Mouse (Mus musculus) Muller cell, postnatal 12 days (primary cell): ENCODE results near the gene B4galt2.

Experiments used
- DNase-seq: peaks from one replicate; pipeline ENCODE4 v3.0.0-alpha.2; 2015; ENCODE audit errors: inconsistent ontology term

B4galt2 gene

DNA sequence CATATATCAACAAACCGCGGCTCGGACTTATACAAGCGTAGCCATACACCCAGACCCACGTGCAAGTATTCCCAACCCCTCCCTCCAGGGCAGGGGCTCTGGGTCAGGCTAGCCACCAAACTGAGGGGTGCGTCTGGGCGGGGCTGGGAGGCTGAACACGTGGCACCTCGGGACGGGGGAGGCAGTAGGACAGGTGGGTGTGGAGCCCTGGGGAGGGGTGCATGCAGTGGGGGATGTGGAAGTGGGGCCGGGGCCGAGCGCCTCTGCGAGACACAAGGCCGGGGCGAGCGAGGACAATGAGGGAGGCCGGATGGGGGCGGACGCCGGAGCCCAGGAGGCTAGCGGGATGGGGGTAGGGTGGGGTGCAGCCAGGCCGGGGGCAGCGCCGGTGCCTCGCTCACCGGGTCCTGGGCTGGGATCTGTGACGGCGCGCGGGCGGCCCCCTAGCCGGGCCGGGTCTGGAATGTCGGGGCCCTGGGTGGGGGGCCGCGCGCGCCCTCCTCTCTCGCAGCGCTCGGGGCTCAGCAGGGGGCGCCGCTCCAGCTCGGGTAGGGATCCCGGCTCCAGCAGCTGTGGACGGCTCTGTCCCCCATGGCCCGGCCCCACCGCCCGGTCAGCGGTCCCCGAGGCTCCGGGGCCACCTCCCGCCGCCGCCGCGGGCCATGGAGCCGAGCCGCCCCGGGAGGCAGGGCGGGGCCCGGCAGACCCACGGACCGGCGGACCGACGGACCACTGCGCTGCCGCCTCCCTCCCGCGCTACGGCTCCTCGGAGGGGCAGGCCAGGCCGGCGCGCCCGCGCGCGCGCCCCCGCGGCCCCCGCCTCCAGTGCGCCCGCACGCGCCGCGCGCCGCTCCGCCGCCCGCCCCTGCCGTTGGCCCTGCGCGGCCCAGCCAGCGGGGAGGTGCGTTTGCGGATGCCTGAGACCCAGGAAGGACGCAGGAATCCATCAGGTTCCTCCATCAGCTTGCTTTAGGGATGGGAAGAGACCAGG is at the start of gene B4galt2:
Gene B4galt2, minus strand, starts transcription at position 787 of the 991 bp plus-strand sequence.
- peak; percentile 73 for DNase-seq

- DNase-seq: peak; percentile 71
These were observed 46.1 kb upstream of the B4galt2 start, which contains the start of gene Artn for GRCm38 (mm10) chr4:117929391-117929881. TSS of gene Artn (minus strand) at chr4:117929763.

DNA sequence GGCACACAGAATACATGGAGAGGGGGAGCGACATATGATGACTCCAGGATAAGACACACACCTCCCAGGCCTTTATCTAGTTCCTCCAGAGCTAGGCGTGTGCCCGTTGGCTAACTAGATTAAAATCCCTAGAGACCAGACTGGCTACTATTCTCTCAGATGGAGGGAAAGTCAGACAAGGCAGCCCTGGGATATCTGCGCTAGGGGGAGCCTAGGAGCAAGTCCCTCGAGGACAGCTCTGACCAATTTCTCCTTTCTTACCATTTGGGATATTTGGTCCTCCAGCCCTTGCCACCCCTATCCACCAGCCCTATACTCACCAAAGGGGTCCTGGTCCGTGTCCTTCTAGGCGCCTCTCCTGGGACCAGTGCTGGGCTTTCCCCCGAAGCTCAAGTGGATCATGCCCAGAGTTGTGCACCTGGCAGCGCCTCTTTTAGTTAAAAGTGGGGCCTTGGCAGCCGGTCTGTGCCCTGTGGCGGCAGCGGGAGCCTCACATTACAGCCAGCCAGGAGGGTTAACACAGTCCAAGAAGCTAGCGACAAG is 45.5 kb upstream of the B4galt2 start:
- DNase-seq: peak; percentile 75

GRCm38 (mm10) chr4:117928234-117928633 is 44.9 kb upstream of the B4galt2 start:
- peak; percentile 26 for DNase-seq

DNA sequence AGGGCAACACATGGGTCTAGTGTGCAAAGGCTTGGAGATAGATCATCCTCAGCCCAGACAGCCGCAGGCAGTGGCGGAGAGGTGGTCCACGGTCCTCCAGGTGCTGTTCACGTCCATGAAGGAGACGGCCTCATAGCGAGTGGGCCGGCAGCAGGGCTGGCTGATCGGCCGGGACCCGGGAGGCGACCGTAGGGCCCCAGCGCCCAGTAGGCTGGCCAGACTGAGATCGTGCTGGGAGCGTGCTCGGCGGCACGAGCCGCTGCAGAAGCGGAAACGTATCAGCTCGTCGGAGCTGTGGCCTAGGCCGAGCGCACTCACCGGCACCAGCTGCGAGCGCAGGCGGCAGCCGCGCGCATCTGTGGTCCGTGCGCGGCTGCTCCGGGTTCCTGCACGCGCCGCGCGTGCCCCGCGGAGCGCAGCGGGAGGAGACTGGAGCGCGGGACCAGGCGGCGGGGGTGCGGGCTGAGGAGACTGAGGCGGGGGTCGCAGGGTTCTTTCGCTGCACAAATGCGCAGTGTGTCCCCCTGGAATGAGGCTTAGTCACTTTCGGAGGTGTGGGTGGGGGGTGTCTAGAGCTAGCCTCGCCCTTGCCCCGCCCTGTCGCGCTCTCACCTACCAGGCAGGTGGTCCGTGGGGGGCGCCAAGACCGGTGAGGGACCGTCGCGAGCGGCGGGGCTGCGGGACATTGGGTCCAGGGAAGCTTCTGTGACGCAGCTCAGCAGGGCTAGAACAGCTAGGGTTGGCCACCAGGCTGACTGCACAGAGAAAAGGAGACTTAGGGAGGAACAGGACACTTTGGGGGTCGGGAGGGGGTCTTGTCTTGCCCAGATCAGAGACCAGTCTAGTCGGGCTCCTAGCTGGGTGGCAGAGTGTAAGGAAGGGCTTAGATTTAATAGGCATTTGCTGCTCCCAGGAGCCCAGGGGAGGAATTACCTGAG is 43.5 kb upstream of the B4galt2 start:
- DNase-seq: peak; percentile 40

DNA sequence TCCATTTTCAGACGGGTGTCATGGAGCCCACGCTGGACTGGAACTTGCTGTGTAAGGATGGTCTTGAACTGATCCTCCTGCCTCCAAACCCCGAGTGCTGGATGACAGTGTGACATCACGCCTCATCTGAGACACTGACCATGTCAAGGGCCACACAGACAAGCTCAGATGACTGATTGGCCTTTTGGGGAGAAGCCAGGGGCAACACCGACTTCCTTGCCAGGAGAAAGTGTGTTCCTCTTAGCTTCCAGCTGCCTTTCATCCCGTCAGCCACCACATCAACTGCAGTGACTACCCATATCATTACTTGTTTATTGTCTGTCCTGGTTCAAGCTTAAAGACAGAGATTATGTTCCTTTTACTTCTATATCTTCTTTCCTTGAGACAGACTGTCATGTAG is 41.6 kb upstream of the B4galt2 start:
- DNase-seq: no peak

- DNase-seq: no peak
These were observed 40.2 kb upstream of the B4galt2 start for GRCm38 (mm10) chr4:117923450-117923849.

DNA sequence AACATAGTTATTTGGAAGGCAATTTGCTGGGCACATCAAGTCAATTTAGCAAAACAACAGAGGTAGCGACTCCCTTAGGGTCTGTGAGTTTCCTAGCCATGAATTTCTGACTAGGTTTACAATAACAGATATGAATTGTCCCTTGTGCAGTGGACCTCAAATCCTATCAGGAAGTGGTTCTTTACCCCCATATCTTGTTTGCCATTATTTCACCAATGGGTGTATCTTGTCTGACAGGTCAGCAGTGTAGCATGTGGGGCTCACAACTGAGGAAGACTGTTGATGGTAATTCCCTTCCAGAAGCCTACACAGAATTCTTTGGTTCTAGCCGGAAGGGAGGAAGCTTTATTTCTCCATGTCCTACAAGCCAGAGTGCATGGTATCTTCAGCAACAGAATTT is 38.1 kb upstream of the B4galt2 start:
- DNase-seq: no peak

DNA sequence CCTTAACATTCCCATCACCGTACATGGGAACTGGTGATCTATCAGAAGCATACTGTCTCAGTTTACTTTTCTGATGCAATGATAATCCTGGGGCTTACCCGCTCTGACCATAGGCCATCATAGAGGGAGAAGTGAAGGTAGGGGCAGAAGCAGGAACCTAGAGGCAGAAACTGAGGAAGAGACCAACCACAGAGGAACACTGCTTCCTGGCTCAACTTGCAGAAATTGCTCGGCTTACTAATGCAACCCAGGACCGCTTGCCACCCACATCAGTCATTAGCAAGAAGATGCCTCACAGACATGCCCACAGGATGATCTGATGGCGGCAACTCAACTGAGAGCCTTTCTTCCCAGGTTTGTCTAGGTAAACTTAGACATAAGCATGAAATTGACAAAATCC is 35.5 kb upstream of the B4galt2 start:
- no peak for DNase-seq

DNA sequence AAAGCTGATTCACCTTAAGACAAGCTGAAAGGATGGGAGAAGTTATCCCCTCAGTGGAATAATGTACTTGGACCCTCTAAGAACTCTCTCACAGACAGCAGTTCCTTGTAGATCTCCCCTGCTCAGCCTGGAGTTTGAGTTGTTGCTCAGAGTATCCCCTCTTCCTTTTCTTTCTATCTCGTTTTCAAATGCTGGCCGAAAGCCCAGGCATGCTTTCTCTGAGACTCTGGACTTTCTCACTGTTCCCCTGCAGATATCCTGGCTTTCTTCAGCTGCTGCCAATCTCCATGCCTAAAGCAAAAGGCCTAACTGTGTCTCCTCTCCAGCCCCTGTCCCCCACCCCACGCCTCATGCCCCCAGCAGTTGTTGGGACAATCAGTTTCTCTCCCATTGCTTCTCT is 35.0 kb upstream of the B4galt2 start:
- DNase-seq: no peak

- no peak for DNase-seq
These were observed 34.6 kb upstream of the B4galt2 start for GRCm38 (mm10) chr4:117917847-117918246.

- DNase-seq: no peak
These were observed 34.1 kb upstream of the B4galt2 start for GRCm38 (mm10) chr4:117917402-117917801.

- no peak for DNase-seq
These were observed 33.1 kb upstream of the B4galt2 start for GRCm38 (mm10) chr4:117916386-117916785.

- no peak for DNase-seq
These were observed 32.3 kb upstream of the B4galt2 start for GRCm38 (mm10) chr4:117915489-117916105.

- peak; percentile 95 for DNase-seq
These were observed 31.5 kb upstream of the B4galt2 start, which contains the start of gene Ipo13 for GRCm38 (mm10) chr4:117914591-117915442. TSS of gene Ipo13 (minus strand) at chr4:117914999.

DNA sequence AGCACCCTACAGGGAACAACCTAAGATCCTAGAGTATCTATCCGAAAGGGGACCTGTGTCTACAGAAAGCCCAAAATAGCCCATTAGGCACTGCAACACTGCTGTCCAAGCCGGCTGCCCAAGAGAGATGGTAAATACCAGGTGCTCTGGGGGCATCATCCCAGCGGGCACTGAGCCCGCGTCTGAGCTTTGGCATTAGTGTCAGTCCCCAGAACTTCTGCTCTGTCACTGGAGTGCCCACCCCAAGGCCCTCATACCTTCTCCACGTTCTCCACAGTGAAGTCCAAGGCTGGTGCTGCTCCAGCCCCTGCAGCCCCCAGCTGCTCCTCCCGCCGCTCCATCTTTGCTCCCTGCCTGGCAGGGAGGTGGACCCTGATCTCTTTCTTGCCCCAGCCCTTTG is 30.7 kb upstream of the B4galt2 start:
- DNase-seq: no peak

DNA sequence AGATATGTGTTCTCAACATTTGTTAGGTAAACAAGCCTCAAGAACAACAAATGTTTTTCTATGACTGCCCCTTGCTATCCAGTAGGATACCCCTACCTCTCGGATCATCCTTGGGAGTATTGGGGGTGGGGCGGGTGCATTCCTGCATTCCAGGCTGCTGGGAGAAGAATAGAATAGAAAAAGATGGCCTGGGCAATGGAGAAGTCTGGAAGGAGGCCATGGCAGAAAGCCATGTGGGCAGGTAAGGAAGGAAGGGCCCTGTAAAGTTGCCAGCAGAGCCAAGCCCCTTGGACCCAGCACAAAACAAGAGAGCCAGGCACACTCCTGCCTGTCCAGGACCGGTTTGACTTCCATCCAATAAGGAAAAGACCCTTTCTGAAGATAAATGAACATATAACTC is 30.1 kb upstream of the B4galt2 start:
- DNase-seq: peak; percentile 74

DNA sequence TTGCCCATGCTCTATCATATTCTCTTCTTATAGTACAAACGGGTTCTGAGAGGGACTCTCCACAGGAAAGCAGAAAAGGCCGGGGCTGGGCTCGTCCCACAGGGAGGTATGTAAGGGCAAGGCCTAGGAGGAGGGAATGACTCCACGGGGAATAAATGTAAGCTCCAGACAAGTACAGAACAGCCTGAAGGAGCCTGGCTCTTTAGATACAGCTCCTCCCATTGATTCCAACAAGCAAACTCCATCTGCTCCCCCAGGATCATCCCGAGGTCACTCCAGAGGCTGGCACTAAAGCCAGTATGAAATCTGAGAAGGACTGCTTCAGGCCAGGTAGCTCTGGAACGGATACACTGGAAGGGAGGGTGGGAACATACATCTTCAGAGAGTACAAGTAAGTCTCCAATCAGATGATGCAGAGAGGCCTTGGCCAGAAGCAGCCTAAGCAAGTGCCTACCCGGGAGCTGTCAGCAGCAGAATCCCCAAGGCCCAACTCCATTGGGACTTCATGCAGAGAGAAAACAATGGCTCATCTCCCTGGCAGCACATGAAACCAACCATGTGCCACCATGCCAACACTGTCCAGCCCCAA is 29.5 kb upstream of the B4galt2 start:
- DNase-seq: no peak

- no peak for DNase-seq
These were observed 28.9 kb upstream of the B4galt2 start for GRCm38 (mm10) chr4:117912131-117912561.
